Mouse (Mus musculus) lung, embryonic 16.5 days (tissue): ENCODE results near the gene Madcam1. TPM values are rescaled to one million over a fixed set of nuclear protein-coding genes. Genes with fewer than 3 reads are reported as not detected.

Experiments
- ATAC-seq: fragments of 200-750 bp; cut with Nextera tagmentation; 2 replicates; pipeline ENCODE4 v1.8.0; 2017; ENCODE audit warnings: low read depth, mild to moderate bottlenecking, moderate library complexity
- H3K27ac ChIP-seq: fragments of 300-500 bp; sonication (generic); 2 replicates; pipeline ENCODE4 v1.5.1; 2014; ENCODE audit warnings: mild to moderate bottlenecking, control low read depth, low read length
- H3K27me3 ChIP-seq: fragments of 300-500 bp; sonication (generic); 2 replicates; pipeline ENCODE4 v1.6.1; 2014; ENCODE audit warnings: low read depth, low read length, mixed read lengths; ENCODE audit not compliant: control insufficient read depth, insufficient read depth
- H3K36me3 ChIP-seq: fragments of 300-500 bp; sonication (generic); 2 replicates; pipeline ENCODE4 v1.6.1; 2014; ENCODE audit warnings: low read length; ENCODE audit not compliant: control insufficient read depth, insufficient read depth
- H3K4me1 ChIP-seq: fragments of 300-500 bp; sonication (generic); replicated peaks from 2 replicates; pipeline ENCODE4 v1.6.1; 2014; ENCODE audit warnings: low read length, mixed read lengths; ENCODE audit not compliant: control insufficient read depth, insufficient read depth
- H3K4me2 ChIP-seq: fragments of 300-500 bp; sonication (generic); 2 replicates; pipeline ENCODE4 v1.6.1; 2014; ENCODE audit warnings: low read depth, low read length, control low read depth
- H3K4me3 ChIP-seq: fragments of 300-500 bp; sonication (generic); 2 replicates; pipeline ENCODE4 v1.5.1; 2014; ENCODE audit warnings: mild to moderate bottlenecking, low read length, control low read depth
- H3K9ac ChIP-seq: fragments of 300-500 bp; sonication (generic); 2 replicates; pipeline ENCODE4 v1.6.1; 2014; ENCODE audit warnings: low read length, control low read depth
- H3K9me3 ChIP-seq: fragments of 300-500 bp; sonication (generic); 2 replicates; pipeline ENCODE4 v1.6.1; 2016; ENCODE audit warnings: low read length; ENCODE audit not compliant: control insufficient read depth
- WGBS: fragments of 180-500 bp; shearing (Covaris S2); extraction: QIAGEN DNeasy Blood & Tissue Kit; methylation state at CpG from one replicate; pipeline ENCODE4 v1.1.7; 2014; 5-methylcytosine and 5-hydroxymethylcytosine counted together
- polyA plus RNA-seq: library from polyadenylated mRNA; unstranded; fragments of >200 nt; fragmentation: Nextera tagmentation; extraction: Ambion mirVana; gene quantifications from 2 replicates; pipeline ENCODE4 v1.2.1, GENCODE M21; 2015

Madcam1 gene
- polyA plus RNA-seq, 1 experiment from 2014 or later = 0.69 TPM

- Histone ChIP-seq H3K9me3 (no peaks in the 10 kb centered on the region), H3K4me1 (peaks cover 2% of the 10 kb centered on the region; the same call in 1 of the 2 replicates), H3K36me3 (no peaks in the 10 kb centered on the region), H3K27me3 (no peaks in the 10 kb centered on the region), H3K4me2 (no peak overlapping the region), H3K9ac (no peak overlapping the region), H3K27ac (no peak overlapping the region), H3K4me3 (no peak overlapping the region)
- no peak for ATAC-seq
- 76% methylated on average over 2 of the region's 2 CpGs for WGBS
Measured at GRCm38 (mm10) chr10:79660298-79660697, 4.1 kb upstream of the Madcam1 start.

- Histone ChIP-seq H3K4me3 (no peak overlapping the region), H3K9me3 (no peaks in the 10 kb centered on the region), H3K4me1 (peaks cover 2% of the 10 kb centered on the region; the same call in 1 of the 2 replicates), H3K9ac (no peak overlapping the region), H3K4me2 (no peak overlapping the region), H3K36me3 (no peaks in the 10 kb centered on the region), H3K27ac (no peak overlapping the region), H3K27me3 (no peaks in the 10 kb centered on the region)
- ATAC-seq = no peak
- WGBS = 83% methylated on average over 1 of the region's 3 CpGs
Measured at GRCm38 (mm10) chr10:79661861-79662260, 2.5 kb upstream of the Madcam1 start.

- no peaks in the 10 kb centered on the region for H3K9me3 ChIP-seq
- no peak overlapping the region for H3K4me2 ChIP-seq
- H3K9ac ChIP-seq = no peak overlapping the region
- H3K27me3 ChIP-seq = no peaks in the 10 kb centered on the region
- no peak overlapping the region for H3K4me3 ChIP-seq
- 78% methylated on average over 8 of the region's 8 CpGs for WGBS
- H3K4me1 ChIP-seq = peaks cover 4% of the 10 kb centered on the region
- ATAC-seq = no peak
- no peak overlapping the region for H3K27ac ChIP-seq
- no peaks in the 10 kb centered on the region for H3K36me3 ChIP-seq
Measured at GRCm38 (mm10) chr10:79665051-79665450, 692 bp downstream of the Madcam1 start.

- ATAC-seq = no peak
- WGBS = 66% methylated on average over 9 of the region's 9 CpGs
- H3K27me3 ChIP-seq = no peaks in the 10 kb centered on the region
Measured at GRCm38 (mm10) chr10:79666493-79666892, 2.1 kb downstream of the Madcam1 start.

GRCm38 (mm10) chr10:79668076-79668475, 3.7 kb downstream of the Madcam1 start:
- H3K36me3 ChIP-seq = no peaks in the 10 kb centered on the region
- H3K9ac ChIP-seq = no peak overlapping the region
- no peak overlapping the region for H3K4me2 ChIP-seq
- 78% methylated on average over 5 of the region's 5 CpGs for WGBS
- H3K9me3 ChIP-seq = no peaks in the 10 kb centered on the region
- ATAC-seq = no peak
- H3K4me3 ChIP-seq = no peak overlapping the region
- no peaks in the 10 kb centered on the region for H3K27me3 ChIP-seq
- H3K4me1 ChIP-seq = peaks cover 13% of the 10 kb centered on the region
- no peak overlapping the region for H3K27ac ChIP-seq

More at GRCm38 (mm10) chr10:79666493-79666892, 2.1 kb downstream of the Madcam1 start:
- Histone ChIP-seq H3K4me2 (no peak overlapping the region), H3K9me3 (no peaks in the 10 kb centered on the region), H3K36me3 (no peaks in the 10 kb centered on the region), H3K9ac (no peak overlapping the region), H3K4me1 (peaks cover 13% of the 10 kb centered on the region), H3K4me3 (no peak overlapping the region), H3K27ac (no peak overlapping the region)

GRCm38 (mm10) chr10:79668771-79669575, 4.6 kb downstream of the Madcam1 start, which contains the start of gene Tpgs1:
TSS of gene Tpgs1 (plus strand) at chr10:79669369.
- peak; percentile 84 for ATAC-seq
- no peaks in the 10 kb centered on the region for H3K36me3 ChIP-seq
- no peaks in the 10 kb centered on the region for H3K27me3 ChIP-seq
- no peaks in the 10 kb centered on the region for H3K9me3 ChIP-seq
- peak within 1 kb of the TSS; percentile 79 for H3K9ac ChIP-seq
- H3K4me3 ChIP-seq = peak within 1 kb of the TSS; percentile 69
- peaks cover 13% of the 10 kb centered on the region for H3K4me1 ChIP-seq
- H3K27ac ChIP-seq = peak within 1 kb of the TSS; percentile 72
- peak within 1 kb of the TSS; percentile 88 for H3K4me2 ChIP-seq
- WGBS = under 1% methylated on average over 45 of the region's 45 CpGs

GRCm38 (mm10) chr10:79669576-79670057, 5.3 kb downstream of the Madcam1 start:
- peak overlapping the region; percentile 72 for H3K27ac ChIP-seq
- peaks cover 11% of the 10 kb centered on the region for H3K4me1 ChIP-seq
- 1% methylated on average over 47 of the region's 47 CpGs for WGBS
- H3K9me3 ChIP-seq = no peaks in the 10 kb centered on the region
- H3K4me2 ChIP-seq = peak overlapping the region; percentile 88
- peak overlapping the region; percentile 79 for H3K9ac ChIP-seq
- peak overlapping the region; percentile 69 for H3K4me3 ChIP-seq
- peak; percentile 56 for ATAC-seq
- H3K27me3 ChIP-seq = no peaks in the 10 kb centered on the region
- H3K36me3 ChIP-seq = no peaks in the 10 kb centered on the region

GRCm38 (mm10) chr10:79670071-79670888, 5.9 kb downstream of the Madcam1 start:
- WGBS = 31% methylated on average over 15 of the region's 15 CpGs
- H3K4me2 ChIP-seq = peak overlapping the region; percentile 88

More at GRCm38 (mm10) chr10:79670071-79670888, 5.9 kb downstream of the Madcam1 start:
- ATAC-seq = peak; percentile 8; the same call in 1 of the 2 replicates
- Histone ChIP-seq H3K9ac (peak overlapping the region; percentile 79), H3K4me3 (peak overlapping the region; percentile 69), H3K36me3 (no peaks in the 10 kb centered on the region), H3K9me3 (no peaks in the 10 kb centered on the region), H3K27me3 (no peaks in the 10 kb centered on the region), H3K4me1 (peaks cover 11% of the 10 kb centered on the region), H3K27ac (no peak overlapping the region)
